Mouse (Mus musculus): ENCODE measurements around the gene Cops6. TPM values are rescaled to one million over a fixed set of nuclear protein-coding genes. Genes with fewer than 3 reads are reported as not detected.

The Cops6 gene
- 100 to 1,000 TPM; 123 to 126 TPM for total RNA-seq (2021)

DNA sequence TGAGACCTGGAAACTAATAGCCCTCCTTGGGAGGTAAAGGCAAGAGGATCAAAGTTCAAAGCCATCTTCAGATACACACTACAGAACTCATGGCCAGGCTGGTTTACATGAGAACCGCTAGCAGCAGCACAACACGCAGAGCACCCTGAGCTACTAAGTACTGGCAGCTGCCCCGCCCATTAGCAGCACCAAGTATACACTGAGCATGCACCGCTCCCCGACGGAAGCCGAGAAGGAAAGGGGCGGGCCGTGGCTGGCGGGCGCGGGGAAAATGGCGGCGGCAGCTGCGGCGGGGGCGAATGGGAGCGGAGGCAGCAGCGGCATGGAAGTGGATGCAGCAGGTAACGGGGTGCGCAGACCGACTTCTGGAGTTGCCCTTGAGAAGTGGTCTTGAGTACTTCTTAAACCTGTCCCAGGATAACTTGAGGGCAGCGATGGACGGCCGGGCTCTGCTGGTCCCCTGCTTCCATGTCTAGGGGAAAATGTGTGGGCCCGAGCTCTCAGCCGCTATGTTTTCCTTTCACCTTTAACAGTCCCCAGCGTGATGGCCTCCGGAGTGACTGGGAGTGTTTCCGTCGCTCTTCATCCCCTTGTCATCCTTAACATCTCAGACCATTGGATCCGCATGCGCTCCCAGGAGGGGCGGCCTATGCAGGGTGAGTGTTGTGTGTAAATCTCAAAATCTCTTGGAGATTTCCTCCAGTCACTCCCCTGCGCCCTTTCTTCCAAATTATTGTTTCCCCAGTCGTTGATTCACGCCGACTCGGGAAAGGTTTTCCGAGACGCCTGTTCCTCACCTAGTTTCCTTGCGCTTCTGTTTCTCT is at the start of gene Cops6:
Cops6 (plus strand) TSS at position 230 of the 824 bp plus-strand sequence.
- intact Hi-C loops (cut with DNase I): loop anchor here (1.0 to 10.0 kb wide), 3 partner anchors 9 to 636 kb away; partner anchors contain the start of genes Cnpy4 and Taf6
- DNase-seq: peak; percentile 94 to 96

DNA sequence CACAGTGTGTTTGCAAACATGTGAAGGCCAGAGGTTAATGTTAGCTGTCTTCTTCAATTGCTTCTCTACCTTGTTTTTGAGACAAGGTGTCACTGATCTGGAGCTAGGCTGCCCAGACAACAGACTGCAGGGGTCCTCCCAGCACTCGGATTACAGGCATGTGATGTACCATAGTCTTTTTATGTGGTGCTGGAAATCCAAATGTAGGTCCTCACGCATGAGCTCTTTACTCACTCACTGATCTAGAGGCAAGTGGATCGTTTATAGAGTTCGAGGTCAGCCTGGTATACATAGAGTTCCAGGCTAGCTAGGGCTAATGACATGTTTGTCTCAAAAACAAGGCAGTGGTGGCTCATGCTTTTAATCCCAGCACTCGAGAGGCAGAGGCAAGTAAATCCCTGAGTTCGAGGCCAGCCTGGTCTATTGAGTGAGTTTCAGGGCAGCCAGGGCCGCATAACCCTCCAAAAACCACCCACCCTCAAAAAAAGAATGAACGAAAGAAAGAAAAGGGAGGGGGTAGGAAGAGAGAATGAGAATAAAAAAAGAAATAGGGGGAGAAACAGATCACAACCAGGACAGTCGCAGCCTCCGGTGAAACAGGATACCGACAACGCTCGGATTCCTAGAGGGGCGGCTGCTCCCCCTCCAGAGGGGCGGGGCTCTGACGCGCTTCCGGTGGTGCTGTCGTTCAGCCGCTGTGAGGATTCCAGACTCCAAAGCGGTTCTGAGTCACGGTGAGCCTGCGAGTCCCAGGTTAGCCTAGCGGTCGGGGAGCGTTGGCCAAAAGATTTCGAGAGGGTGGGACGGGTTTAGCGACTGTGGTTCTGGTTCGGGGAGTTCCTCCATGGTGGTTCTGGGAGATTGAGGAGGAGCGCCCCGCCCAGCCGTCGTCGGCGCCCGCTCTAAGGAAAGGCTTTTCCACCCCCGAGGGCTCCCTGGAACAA is 44.3 kb upstream of the Cops6 start, which contains the start of gene Zscan21:
Zscan21 (plus strand) TSS at position 649 of the 944 bp plus-strand sequence.
- DNase-seq: peak; percentile 88 to 92
- intact Hi-C loops (cut with DNase I): loop anchor here (2.0 to 5.0 kb wide), 2 partner anchors 34 to 38 kb away; partner anchors contain the start of gene Zfp113

DNA sequence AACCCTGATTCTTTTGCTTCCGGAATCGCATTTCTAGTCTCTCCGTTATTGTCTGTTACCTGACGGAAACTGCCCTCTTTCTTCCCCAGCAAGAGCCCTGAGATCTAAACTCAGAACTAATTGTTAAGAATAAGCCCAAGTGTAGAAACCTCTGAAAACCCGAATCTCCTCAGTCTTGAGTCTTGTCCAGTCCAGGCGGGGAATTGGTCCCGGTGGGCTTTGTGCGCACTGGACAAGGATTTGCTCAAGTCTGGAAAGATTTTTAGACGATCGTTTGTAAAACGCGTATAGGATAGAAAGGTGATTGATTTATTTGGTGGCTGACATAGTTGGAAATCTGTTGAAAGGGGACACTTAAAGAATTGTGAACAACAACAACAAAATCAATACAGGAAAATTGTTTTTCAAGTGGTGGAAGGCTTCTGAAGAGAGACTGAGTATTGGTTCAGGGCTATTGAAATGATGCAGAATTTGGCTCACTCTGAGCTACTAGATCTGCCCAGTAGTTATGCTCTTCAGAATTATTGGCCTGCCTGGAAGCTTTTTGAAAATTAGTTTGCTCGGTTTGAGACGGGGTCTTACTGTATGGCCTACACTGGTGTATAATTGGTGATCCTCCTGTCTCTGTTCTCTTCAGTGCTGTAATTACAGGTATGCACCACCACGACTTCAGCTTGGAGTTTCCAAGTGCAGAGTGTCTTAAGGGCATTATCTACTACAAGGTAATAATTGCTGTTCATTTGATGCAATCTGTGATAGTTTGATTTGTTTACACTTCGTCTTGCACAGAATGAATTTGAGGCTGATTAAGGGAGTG is 43.5 kb upstream of the Cops6 start:
- intact Hi-C loops (cut with DNase I): loop anchor here (2.0 to 5.0 kb wide), 2 partner anchors 35 to 37 kb away; partner anchors contain the start of gene Zfp113

DNA sequence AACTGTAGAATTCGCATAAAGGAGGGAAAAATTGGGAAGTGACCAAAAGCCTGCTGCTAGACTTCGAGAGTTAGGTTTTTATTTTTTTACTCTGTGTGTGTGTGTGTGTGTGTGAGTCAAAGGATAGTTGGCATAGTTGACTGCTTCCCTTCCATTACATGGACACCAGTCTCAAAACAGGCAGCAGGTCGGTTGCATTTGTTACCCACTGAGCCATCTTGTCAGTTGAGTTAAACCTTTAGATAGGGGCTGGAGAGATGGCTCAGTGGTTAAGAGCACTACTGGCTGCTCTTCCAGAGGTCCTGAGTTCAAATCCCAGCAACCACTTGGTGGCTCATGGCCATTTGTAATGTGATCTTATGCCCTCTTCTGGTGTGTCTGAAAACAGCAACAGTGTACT is 42.8 kb upstream of the Cops6 start:
- intact Hi-C loops (cut with DNase I): loop anchor here (5.0 kb wide), 1 partner anchor 36 kb away; no protein-coding TSS in a partner anchor

More for the DNA sequence above, 43.5 kb upstream of the Cops6 start:
- DNase-seq: no peak

DNA sequence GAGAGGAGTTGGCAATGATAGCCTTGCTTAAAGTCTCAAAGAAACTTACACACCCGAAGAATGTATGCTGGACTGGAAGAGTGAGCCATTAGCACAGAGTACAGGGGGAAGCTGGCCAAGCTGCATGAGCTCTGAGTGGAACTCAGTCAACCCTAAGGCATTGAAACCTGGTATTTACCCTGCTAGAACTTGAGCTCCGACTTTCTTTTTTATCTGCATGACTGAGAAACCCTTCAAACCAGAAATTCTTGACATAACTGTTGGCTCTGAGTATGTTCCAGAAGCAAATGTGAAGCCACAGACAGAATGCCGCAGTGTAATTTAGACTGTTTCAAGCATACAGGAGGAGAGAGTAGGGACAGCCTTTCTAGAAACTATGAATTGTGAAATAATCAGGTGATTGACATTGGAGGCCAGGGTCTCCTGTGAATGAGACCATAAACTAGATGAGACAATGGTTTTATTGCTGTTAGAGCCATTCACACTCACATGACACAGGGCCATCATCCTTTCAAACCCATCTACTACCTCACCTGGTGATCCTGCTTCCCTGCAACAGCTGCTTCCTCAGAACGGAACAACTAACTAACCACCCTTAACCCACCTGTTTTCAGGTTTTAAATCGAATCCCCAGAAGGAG is 28.3 kb upstream of the Cops6 start:
- no peak for DNase-seq
- intact Hi-C loops (cut with DNase I): no loop called here

More for the DNA sequence above, 42.8 kb upstream of the Cops6 start:
- DNase-seq: no peak

DNA sequence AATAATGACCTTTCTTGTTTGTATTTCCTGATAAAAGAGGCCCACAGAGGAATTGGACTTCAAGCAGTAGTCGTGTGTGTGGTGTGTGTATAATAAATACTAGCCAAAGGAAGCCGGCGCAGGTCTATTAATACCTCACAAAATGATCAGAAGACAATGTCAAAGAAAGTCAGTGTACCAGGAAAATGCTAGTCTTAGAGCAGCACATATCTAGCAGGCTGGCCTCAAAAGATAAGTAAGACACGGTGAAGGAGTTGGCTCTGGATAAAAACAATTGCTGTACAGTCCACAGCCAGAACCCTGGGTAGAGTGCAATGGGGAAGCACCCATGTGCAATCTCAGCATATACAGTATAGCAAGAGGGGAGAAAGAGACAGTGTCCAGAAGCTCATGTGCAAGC is 23.6 kb upstream of the Cops6 start:
- DNase-seq: no peak
- intact Hi-C loops (cut with DNase I): loop anchor here (5.0 kb wide), 1 partner anchor 250 kb away; no protein-coding TSS in a partner anchor

DNA sequence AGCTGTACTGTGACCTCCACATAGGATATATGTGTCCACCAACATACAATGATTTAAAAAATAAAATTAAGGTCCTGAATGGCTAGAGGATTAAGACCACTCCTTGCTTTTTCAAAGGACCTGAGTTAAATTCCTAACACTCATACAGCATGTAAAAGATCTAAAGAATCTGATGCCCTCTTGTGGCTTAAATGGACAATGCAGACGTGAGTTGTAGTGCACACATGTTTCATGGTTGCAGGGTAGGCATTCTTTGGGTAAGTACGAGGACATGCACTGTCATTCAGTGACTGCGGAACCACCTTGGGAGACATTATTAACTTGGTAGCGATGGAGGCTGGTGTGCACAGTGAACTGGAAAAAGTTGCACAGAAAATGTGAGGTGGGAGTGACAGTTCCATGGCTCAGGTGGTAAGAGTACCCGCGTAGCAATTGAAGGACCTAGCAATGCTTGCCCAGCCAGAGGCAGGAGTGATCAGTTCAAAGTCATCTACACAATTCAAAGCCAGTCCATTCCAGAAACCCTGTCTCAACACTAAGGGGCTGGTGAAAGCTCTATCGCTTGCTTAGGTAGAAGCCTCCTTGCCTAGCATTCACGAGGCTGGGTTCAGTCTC is 22.8 kb upstream of the Cops6 start:
- DNase-seq: peak in 1 of 2 experiments; percentile 9

DNA sequence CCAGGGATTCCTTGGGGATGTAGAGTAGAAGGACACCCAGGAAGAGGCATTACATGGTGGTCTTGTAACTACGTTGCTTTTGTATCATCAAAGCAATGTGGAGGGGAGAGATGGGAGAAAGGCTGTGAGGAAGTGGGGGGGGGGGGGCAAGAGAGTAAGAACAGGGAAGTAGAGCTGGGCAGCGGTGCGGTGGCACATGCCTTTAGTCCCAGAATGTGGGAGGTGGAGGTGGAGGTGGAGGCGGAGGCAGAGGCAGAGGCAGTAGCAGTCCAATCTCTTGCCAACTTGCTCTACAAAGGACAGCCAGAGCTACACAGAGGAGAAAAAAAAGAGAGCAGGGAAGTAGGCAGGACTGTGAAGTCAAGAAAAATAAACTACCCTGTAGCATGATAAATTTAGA is 22.3 kb upstream of the Cops6 start:
- intact Hi-C loops (cut with DNase I): loop anchor here (5.0 kb wide), 1 partner anchor 251 kb away; no protein-coding TSS in a partner anchor
- no peak for DNase-seq

More for the DNA sequence above, 22.8 kb upstream of the Cops6 start:
- intact Hi-C loops (cut with DNase I): loop anchor here (5.0 kb wide), 1 partner anchor 251 kb away; no protein-coding TSS in a partner anchor

DNA sequence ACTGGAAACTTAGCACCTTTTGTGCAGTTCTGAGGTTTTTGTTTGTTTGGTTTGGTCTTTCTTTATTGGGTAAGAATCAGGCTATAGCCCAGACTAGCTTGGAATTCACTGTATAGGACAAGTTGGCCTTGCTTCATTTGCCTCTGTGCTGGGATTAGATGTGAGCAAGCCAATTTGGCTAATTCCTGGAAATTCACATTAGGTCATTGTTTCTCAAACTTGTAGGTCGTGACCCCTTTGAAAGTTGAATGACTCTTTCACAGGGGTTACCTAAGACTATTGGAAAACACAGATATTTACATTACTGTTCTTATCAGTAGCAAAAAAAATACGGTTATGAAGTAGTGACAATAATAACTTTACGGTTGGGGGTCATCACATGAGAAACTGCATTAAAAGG is 6.5 kb upstream of the Cops6 start:
- intact Hi-C loops (cut with DNase I): loop anchor here (2.0 kb wide), 1 partner anchor 38 kb away; the partner anchor contains the start of gene Zscan21

DNA sequence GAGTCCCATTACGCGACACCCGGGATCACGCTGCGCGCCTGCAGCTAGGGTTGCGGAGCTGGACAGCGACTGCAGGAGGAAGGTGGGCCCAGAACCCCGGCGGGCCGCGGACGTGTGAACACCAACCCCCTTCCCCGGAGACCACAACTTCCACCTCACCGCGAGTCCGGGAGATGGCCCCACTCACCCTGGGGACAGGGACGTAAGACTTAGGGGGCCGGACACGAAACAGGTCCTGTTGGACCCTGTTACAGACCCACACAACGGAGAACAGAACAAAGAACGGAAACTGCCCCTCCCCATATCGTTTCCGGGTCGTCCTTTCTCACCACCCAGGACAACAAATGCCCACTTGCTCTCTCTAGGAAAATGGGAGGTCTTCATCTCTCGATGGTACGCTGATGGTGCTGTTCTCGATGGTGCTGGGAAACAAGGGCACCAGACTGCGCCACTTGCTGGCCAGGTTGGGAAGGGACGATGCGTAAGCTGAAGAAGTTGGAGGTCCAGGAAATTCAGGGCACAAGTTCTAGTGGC is 5.4 kb upstream of the Cops6 start, which contains the start of gene Zfp113:
Zfp113 (minus strand) TSS at position 302 of the 534 bp plus-strand sequence.
- DNase-seq: peak; percentile 81 to 86

More for the DNA sequence above, 6.5 kb upstream of the Cops6 start:
- no peak for DNase-seq

DNA sequence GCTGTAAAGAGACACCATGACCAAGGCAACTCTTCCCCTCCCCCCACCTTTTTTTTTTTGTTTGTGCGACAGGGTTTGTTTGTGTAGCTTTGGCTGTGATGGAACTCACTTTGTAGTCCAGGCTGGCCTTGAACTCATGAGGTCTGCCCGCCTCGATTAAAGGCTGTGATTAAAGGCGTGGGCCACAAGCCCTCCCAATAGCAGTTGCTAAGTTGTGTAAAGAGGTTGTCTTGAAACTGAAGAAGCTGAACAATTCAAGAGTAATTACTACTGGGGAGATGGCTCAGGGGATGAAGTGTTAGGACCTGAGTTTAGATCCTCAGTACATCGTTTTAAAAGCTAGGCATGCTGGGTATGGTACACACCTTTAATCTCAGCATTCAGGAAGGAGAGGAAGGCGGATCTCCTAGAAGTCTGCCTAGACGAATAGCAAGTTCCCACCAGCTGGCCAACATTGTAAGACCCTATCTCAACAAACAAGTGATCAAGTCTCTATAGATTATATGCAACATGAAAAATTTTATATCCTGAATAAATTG is 578 bp upstream of the Cops6 start:
- intact Hi-C loops (cut with DNase I): loop anchor here (2.0 to 10.0 kb wide), 2 partner anchors 27 to 635 kb away; partner anchors contain the start of genes Cnpy4 and Taf6

More for the DNA sequence above, 5.4 kb upstream of the Cops6 start, which contains the start of gene Zfp113:
- intact Hi-C loops (cut with DNase I): loop anchor here (1.0 to 5.0 kb wide), 4 partner anchors 39 to 363 kb away; partner anchors contain the start of genes Zkscan1 and Zscan21

DNA sequence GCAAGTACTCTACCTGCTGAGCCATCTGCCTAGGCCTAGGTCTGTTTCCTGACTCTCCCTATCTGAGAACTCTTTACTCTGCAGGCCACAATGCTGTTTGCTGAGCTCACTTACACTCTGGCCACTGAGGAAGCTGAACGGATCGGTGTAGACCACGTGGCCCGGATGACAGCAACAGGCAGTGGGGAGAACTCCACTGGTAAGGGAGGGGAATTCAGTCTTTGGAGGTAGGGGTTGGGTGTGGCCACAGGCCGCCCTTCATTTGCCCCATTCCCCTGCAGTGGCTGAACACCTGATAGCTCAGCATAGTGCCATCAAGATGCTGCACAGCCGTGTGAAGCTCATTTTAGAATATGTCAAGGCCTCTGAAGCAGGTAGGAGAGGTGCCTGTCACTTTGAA is 2.2 kb downstream of the Cops6 start:
- DNase-seq: no peak
- intact Hi-C loops (cut with DNase I): loop anchor here (10.0 kb wide), 1 partner anchor 638 kb away; no protein-coding TSS in a partner anchor

More for the DNA sequence above, 578 bp upstream of the Cops6 start:
- no peak for DNase-seq

DNA sequence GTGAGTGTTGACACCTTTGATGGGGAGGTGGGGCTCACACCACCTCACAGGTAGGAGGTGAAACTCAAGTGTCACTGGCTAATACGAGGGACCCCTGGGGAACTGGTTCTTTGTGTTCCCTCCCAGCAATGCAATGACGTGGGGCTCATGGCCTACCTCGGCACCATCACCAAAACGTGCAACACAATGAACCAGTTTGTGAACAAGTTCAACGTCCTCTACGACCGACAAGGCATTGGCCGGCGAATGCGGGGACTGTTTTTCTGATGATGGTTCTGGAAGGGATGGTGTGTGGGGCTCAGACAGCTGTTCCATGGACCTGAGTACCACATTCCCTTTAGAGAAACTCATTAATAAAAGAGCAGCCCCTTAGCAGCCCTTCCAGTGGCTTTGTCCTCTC is 2.7 kb downstream of the Cops6 start:
- no peak for DNase-seq
- intact Hi-C loops (cut with DNase I): loop anchor here (10.0 kb wide), 1 partner anchor 639 kb away; no protein-coding TSS in a partner anchor

DNA sequence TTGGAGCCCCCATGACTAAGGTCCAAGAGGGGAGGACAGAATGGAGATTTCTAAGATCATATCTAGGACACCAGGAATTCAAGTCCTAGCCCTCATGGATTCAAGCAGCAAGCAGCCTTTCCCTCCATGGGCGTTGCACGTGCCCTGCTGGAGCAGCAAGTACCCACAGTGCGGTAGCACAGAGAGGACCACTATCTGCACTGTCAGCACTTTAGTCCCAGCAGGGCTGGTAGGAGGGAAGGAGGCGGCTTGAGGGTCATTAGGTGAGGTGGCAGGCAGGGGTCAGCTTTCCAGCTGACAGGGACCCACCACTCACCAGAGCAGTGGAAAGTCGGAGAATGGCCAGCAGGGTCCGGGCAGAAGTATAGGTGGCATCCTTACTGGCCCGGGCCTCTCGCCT is 4.7 kb downstream of the Cops6 start:
- intact Hi-C loops (cut with DNase I): loop anchor here (10.0 kb wide), 1 partner anchor 641 kb away; no protein-coding TSS in a partner anchor
- DNase-seq: no peak

DNA sequence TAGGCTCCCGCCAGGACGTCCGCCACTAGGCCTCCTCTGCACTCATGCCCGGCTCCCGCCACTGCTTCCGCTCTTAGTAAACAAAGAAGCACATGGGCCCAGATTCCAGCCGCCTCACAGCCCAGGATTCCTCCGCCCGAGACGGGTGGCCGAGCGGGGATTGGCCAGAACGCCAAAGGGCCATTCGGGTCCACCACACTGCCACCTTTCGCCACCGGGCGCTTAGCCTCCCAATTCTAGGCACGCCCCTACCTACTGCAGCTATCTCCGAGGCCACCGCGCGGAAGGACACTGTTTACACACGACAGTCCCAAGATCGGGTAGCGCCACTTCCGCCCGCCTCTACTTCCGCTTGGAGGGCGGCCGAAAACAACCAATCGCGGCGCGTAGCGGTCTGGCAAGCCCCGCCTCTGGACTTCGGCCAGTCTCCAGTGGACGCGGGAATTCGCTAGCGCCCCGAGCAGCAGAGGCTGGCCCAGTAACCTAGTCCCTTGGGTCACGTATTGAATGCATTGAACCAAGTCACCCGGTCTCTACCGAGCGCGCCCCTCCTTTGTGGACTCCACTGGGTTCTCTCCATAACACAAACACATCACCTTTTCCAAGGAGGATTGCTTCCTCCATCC is 10.2 kb downstream of the Cops6 start:
- DNase-seq: peak; percentile 97 to 98
- intact Hi-C loops (cut with DNase I): loop anchor here (1.0 kb wide), 1 partner anchor 10 kb away; the partner anchor contains the start of gene Cops6

DNA sequence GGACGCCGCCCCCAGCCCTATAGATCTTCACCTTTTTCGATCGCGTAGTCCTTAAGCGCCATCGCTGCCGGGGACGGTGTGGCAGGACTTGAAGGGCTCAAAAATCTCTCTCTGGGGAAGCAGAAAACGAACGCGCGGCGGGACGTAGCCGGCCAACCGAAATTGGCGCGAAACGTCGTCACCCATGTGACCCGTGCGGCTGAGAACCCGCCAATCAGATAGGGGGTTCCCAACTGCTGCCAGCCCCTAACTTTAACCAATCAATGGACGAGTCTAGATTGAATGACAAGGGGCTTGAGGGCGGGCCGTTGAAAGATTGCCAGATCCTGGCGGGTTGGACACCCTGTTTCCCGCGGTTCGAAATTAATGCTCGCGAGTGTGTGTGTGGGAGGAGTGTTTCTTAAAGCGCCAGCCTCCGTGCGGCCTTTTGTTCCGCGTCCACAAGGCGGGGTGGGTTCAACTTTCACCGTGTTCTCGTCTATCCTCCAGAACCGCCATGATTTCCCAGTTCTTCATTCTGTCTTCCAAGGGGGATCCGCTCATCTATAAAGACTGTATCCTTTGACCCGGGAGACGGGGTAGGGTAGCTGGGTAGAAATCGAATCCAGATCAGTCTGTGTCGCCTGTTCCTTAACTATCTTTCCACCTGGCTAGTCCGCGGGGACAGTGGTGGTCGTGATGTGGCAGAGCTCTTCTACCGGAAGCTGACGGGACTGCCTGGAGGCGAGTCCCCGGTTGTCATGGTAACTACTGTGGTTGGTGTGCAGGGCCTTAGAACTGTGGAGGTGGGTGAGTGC is 11.0 kb downstream of the Cops6 start, which contains the start of the genes Ap4m1 and Mcm7:
Ap4m1 (plus strand) TSS at position 308 of the 797 bp plus-strand sequence.
Mcm7 (minus strand) TSS at position 728 of the 797 bp plus-strand sequence.
- intact Hi-C loops (cut with DNase I): loop anchor here (2.0 kb wide), 1 partner anchor 15 kb away; the partner anchor contains the start of genes Cnpy4 and Taf6
- DNase-seq: peak; percentile 98 to 99

Measured in heart, postnatal 36 days (tissue).